Mouse (Mus musculus): ENCODE results near the gene Arid5a. TPM values are rescaled to one million over a fixed set of nuclear protein-coding genes. Genes with fewer than 3 reads are reported as not detected.

Arid5a gene
- total RNA-seq, 2 experiments from 2014 or later, result 27.7 to 27.9 TPM

- DNase-seq, result no peak
These were observed 19.3 kb downstream of the Arid5a start for GRCm38 (mm10) chr1:36326815-36327214.

- DNase-seq, result no peak
These were observed 24.2 kb downstream of the Arid5a start for GRCm38 (mm10) chr1:36331743-36332142.

- no peak for DNase-seq
These were observed 25.7 kb downstream of the Arid5a start for GRCm38 (mm10) chr1:36332955-36333887.

GRCm38 (mm10) chr1:36342547-36342946 is 35.0 kb downstream of the Arid5a start:
- no peak for DNase-seq

- no peak for DNase-seq
These were observed 44.8 kb downstream of the Arid5a start for GRCm38 (mm10) chr1:36352351-36352750.

- DNase-seq, result no peak
These were observed 49.6 kb downstream of the Arid5a start for GRCm38 (mm10) chr1:36356955-36357695.

GRCm38 (mm10) chr1:36367698-36368097 is 60.2 kb downstream of the Arid5a start:
- no peak for DNase-seq

- DNase-seq, result peak; percentile 74
These were observed 60.8 kb downstream of the Arid5a start for GRCm38 (mm10) chr1:36368112-36368968.

GRCm38 (mm10) chr1:36368969-36369645 is 61.6 kb downstream of the Arid5a start, which contains the start of gene Kansl3:
TSS of gene Kansl3 (minus strand) at chr1:36369181.
- DNase-seq, result peak; percentile 95

GRCm38 (mm10) chr1:36370918-36371317 is 63.4 kb downstream of the Arid5a start:
- DNase-seq, result no peak

- DNase-seq, result no peak
These were observed 64.7 kb downstream of the Arid5a start, which contains the start of gene Fer1l5 for GRCm38 (mm10) chr1:36371934-36372845. TSS of gene Fer1l5 (plus strand) at chr1:36372291.

Small RNA genes within 50 kb of the gene (microRNA-seq; reads per million reads assigned to microRNA genes)
- 1.0 reads per million in 2 experiments for gene Mir6898

Other genes starting within 250 kb of the Arid5a start
- gene Hs6st1, start 239.3 kb upstream of the Arid5a start, total RNA-seq (2021), result 10 to 100 TPM; 30.0 to 33.3 TPM
- 10 to 100 TPM; 39.0 to 39.3 TPM for gene Uggt1, start 63.0 kb upstream of the Arid5a start, total RNA-seq (2021)
- gene Neurl3, start 33.1 kb upstream of the Arid5a start, total RNA-seq (2021), result 1 to 10 TPM; 4.9 to 5.3 TPM
- gene Kansl3, start 61.4 kb downstream of the Arid5a start, total RNA-seq (2021), result 10 to 100 TPM; 69.1 to 74.2 TPM
- not detected for gene Fer1l5, start 64.6 kb downstream of the Arid5a start, total RNA-seq (2021)
- gene Lman2l, start 137.5 kb downstream of the Arid5a start, total RNA-seq (2021), result 10 to 100 TPM; 16.0 to 20.6 TPM
- gene Cnnm4, start 163.9 kb downstream of the Arid5a start, total RNA-seq (2021), result 1 to 10 TPM; 4.4 to 4.8 TPM
- gene Cnnm3, start 204.1 kb downstream of the Arid5a start, total RNA-seq (2021), result 10 to 100 TPM; 14.9 to 15.7 TPM
- 100 to 1,000 TPM; 151 to 159 TPM for gene Ankrd23, start 229.2 kb downstream of the Arid5a start, total RNA-seq (2021)
- gene Gm42417, start 231.7 kb downstream of the Arid5a start, total RNA-seq (2021), result 10 to 100 TPM; 48.6 to 69.8 TPM
- 10 to 100 TPM; 16.0 to 18.5 TPM for gene Ankrd39, start 239.7 kb downstream of the Arid5a start, total RNA-seq (2021)